Mouse (Mus musculus): ENCODE results near the gene Pgpep1.

Gene Pgpep1

DNA sequence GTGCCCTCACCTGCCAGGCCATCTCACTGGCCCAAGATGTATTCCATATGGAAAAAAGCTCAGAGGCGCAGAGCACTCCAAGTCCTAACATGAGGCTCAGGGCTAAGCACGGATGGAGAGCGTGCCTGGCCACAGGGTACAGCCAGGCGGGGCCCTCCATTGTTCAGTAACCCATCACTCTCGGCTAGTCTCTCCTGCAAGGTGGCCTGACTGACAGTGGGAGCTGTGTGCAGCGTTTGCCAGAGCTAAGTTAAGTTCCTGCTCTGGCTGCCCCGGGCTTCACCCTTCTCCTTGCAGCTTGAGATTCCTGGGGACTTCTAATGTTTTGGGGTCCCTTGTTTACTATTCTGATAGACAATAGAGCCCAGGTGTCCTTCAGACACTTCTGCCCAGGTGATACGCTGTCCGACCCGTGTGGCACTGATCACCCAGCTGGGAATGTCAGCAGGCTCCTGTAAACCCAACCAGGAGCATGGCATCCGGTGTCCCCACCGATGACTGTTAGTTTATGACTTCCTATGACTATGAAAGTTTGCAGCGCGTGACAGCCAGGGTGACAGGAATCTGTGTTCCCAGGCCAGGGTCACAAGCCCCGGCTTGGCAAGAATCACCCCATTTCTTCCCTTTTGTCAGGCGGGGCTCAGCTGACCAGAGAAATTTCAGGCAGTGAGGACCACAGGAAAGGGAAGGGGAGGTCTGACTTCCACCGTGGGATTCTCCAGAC is 14.5 kb downstream of the Pgpep1 start:
- 0 out of 2 replicates have a peak overlapping the region, but pooled peaks have one; percentile 26 for H3K4me3 ChIP-seq (replicated peaks; ENCODE audit: low read length)
- H3K36me3 ChIP-seq (ENCODE audit: insufficient read depth, low read length): peaks cover 21% of the 10 kb centered on the region
- TF ChIP-seq NANOG (IDR thresholded peaks at IDR 0.05; ENCODE audit: borderline replicate concordance, low read length) (no peak), POU5F1 (IDR thresholded peaks at IDR 0.05; ENCODE audit: borderline replicate concordance, low read length) (no peak), CTCF (conservative IDR thresholded peaks at IDR 0.05; ENCODE audit: low read length) (no peak)
- H3K4me1 ChIP-seq (replicated peaks; ENCODE audit: low read depth, low read length): peaks cover 75% of the 10 kb centered on the region
- H3K9me3 ChIP-seq (ENCODE audit: low read length): no peaks in the 10 kb centered on the region
- H3K27me3 ChIP-seq (ENCODE audit: insufficient read depth, low read length): no peaks in the 10 kb centered on the region

DNA sequence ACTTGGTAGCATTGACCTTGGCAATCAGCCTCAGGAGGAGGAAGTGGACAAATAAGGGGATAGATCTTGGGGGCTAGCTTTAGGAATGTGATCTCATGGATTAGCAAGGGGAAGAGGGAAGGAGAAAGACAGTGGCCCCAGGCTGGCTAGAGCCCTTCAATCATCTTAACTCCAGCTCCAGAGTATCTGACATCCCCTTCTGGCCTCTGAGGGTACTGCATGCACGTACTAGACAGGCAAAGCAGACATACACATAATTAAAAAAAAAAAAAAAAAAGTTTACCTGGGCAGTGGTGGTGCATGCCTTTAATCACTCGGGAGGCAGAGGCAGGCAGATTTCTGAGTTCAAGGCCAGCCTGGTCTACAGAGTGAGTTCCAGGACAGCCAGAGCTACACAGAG is 16.1 kb downstream of the Pgpep1 start:
- H3K4me3 ChIP-seq (replicated peaks; ENCODE audit: low read length): no peak overlapping the region
- peaks cover 5% of the 10 kb centered on the region; the same call in 1 of the 2 replicates for H3K36me3 ChIP-seq (ENCODE audit: insufficient read depth, low read length)
- no peaks in the 10 kb centered on the region for H3K27me3 ChIP-seq (ENCODE audit: insufficient read depth, low read length)
- peak; percentile 82 for TF ChIP-seq CTCF (conservative IDR thresholded peaks at IDR 0.05; ENCODE audit: low read length)
- no peak for TF ChIP-seq NANOG (IDR thresholded peaks at IDR 0.05; ENCODE audit: borderline replicate concordance, low read length)
- no peak for TF ChIP-seq POU5F1 (IDR thresholded peaks at IDR 0.05; ENCODE audit: borderline replicate concordance, low read length)
- no peaks in the 10 kb centered on the region for H3K9me3 ChIP-seq (ENCODE audit: low read length)
- H3K4me1 ChIP-seq (replicated peaks; ENCODE audit: low read depth, low read length): peaks cover 72% of the 10 kb centered on the region

DNA sequence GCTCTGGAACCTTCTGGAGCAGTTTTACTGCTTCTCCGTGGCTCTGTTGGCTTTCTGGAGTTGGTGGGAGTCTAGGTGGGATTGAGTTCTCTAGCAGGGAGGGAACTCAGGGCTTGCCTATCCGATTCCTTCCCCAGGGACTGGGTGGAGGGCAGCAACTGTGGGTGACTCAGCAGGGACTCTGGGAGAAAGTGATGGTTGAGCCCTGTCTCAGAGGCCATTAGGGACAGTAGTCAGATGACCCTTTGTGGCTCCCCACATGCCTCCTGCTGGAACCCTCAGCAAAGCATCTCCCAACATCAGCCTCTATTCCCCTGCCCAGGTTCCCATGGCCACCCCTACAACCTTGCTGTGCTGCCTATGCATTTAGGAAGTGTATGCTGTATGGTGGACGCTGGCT is 17.2 kb downstream of the Pgpep1 start:
- H3K27me3 ChIP-seq (ENCODE audit: insufficient read depth, low read length): no peaks in the 10 kb centered on the region
- H3K4me3 ChIP-seq (replicated peaks; ENCODE audit: low read length): no peak overlapping the region
- TF ChIP-seq CTCF (conservative IDR thresholded peaks at IDR 0.05; ENCODE audit: low read length) (no peak), POU5F1 (IDR thresholded peaks at IDR 0.05; ENCODE audit: borderline replicate concordance, low read length) (no peak), NANOG (IDR thresholded peaks at IDR 0.05; ENCODE audit: borderline replicate concordance, low read length) (no peak)
- H3K9me3 ChIP-seq (ENCODE audit: low read length): no peaks in the 10 kb centered on the region
- H3K36me3 ChIP-seq (ENCODE audit: insufficient read depth, low read length): no peaks in the 10 kb centered on the region
- peaks cover 72% of the 10 kb centered on the region for H3K4me1 ChIP-seq (replicated peaks; ENCODE audit: low read depth, low read length)

DNA sequence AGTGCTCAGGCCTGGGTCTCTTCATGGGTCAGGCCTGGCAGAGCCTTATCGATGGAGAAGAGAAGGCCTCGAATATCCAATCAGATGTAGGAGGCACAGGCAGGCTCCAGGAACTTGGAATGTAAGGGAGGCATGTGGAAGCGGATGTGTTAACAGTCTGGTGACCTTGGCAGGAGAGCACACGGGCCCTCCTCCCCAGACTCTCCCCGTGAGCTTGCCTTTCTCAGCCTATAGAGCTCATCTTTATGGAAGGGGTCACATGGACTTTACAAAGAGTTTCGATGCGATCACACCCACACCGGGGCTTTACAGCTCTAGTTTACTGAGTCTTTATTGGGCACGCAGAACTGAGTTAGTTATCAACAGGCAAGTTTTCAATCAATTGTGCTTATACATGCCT is 21.4 kb downstream of the Pgpep1 start:
- Histone ChIP-seq H3K36me3 (ENCODE audit: insufficient read depth, low read length) (no peaks in the 10 kb centered on the region), H3K9me3 (ENCODE audit: low read length) (no peaks in the 10 kb centered on the region), H3K4me3 (replicated peaks; ENCODE audit: low read length) (peak overlapping the region; percentile 10; the same call in 1 of the 2 replicates), H3K4me1 (replicated peaks; ENCODE audit: low read depth, low read length) (peaks cover 61% of the 10 kb centered on the region), H3K27me3 (ENCODE audit: insufficient read depth, low read length) (no peaks in the 10 kb centered on the region)
- no peak for TF ChIP-seq CTCF (conservative IDR thresholded peaks at IDR 0.05; ENCODE audit: low read length)
- no peak for TF ChIP-seq POU5F1 (IDR thresholded peaks at IDR 0.05; ENCODE audit: borderline replicate concordance, low read length)
- TF ChIP-seq NANOG (IDR thresholded peaks at IDR 0.05; ENCODE audit: borderline replicate concordance, low read length): no peak

- no peaks in the 10 kb centered on the region for H3K9me3 ChIP-seq (ENCODE audit: low read length)
- H3K4me1 ChIP-seq (replicated peaks; ENCODE audit: low read depth, low read length): peaks cover 71% of the 10 kb centered on the region
- no peak overlapping the region for H3K4me3 ChIP-seq (replicated peaks; ENCODE audit: low read length)
- no peak for TF ChIP-seq POU5F1 (IDR thresholded peaks at IDR 0.05; ENCODE audit: borderline replicate concordance, low read length)
- no peak for TF ChIP-seq CTCF (conservative IDR thresholded peaks at IDR 0.05; ENCODE audit: low read length)
- TF ChIP-seq NANOG (IDR thresholded peaks at IDR 0.05; ENCODE audit: borderline replicate concordance, low read length): no peak
- H3K27me3 ChIP-seq (ENCODE audit: insufficient read depth, low read length): no peaks in the 10 kb centered on the region
- no peaks in the 10 kb centered on the region for H3K36me3 ChIP-seq (ENCODE audit: insufficient read depth, low read length)
Observed at GRCm38 (mm10) chr8:70636838-70637237, 23.4 kb downstream of the Pgpep1 start.

DNA sequence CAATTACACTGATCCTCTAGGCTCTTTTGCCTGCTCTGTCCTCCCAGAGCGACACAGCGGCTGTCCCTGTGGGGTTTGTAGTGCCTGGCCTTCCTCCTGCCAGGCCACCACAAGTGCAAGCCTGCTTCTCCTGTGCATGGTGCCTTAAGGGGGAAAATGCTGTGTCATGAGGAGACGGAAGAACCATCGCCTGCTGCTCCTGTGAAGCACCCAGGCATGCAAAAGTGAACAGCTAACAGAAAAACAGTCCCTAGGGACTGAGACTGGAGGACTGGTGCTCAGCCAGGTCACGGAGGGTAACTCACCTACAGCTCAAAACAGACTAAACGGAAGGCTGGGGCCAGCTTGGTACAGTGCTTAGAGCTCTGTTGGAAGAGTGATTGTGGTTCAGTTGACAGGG is 24.7 kb downstream of the Pgpep1 start:
- H3K27me3 ChIP-seq (ENCODE audit: insufficient read depth, low read length): no peaks in the 10 kb centered on the region
- no peak for TF ChIP-seq NANOG (IDR thresholded peaks at IDR 0.05; ENCODE audit: borderline replicate concordance, low read length)
- no peaks in the 10 kb centered on the region for H3K9me3 ChIP-seq (ENCODE audit: low read length)
- H3K4me3 ChIP-seq (replicated peaks; ENCODE audit: low read length): no peak overlapping the region
- H3K4me1 ChIP-seq (replicated peaks; ENCODE audit: low read depth, low read length): peaks cover 83% of the 10 kb centered on the region
- H3K36me3 ChIP-seq (ENCODE audit: insufficient read depth, low read length): no peaks in the 10 kb centered on the region

GRCm38 (mm10) chr8:70634066-70634465 is 26.1 kb downstream of the Pgpep1 start:
- Histone ChIP-seq H3K36me3 (ENCODE audit: insufficient read depth, low read length) (no peaks in the 10 kb centered on the region), H3K9me3 (ENCODE audit: low read length) (no peaks in the 10 kb centered on the region), H3K27me3 (ENCODE audit: insufficient read depth, low read length) (no peaks in the 10 kb centered on the region), H3K4me3 (replicated peaks; ENCODE audit: low read length) (no peak overlapping the region), H3K4me1 (replicated peaks; ENCODE audit: low read depth, low read length) (peaks cover 82% of the 10 kb centered on the region)
- TF ChIP-seq CTCF (conservative IDR thresholded peaks at IDR 0.05; ENCODE audit: low read length): no peak
- TF ChIP-seq POU5F1 (IDR thresholded peaks at IDR 0.05; ENCODE audit: borderline replicate concordance, low read length): no peak
- no peak for TF ChIP-seq NANOG (IDR thresholded peaks at IDR 0.05; ENCODE audit: borderline replicate concordance, low read length)

GRCm38 (mm10) chr8:70632346-70632892 is 27.8 kb downstream of the Pgpep1 start, which contains the start of gene Gdf15:
TSS of gene Gdf15 (minus strand) at chr8:70632456.
- H3K9me3 ChIP-seq (ENCODE audit: low read length): no peaks in the 10 kb centered on the region
- H3K4me3 ChIP-seq (replicated peaks; ENCODE audit: low read length): peak within 1 kb of the TSS; percentile 76
- no peaks in the 10 kb centered on the region for H3K36me3 ChIP-seq (ENCODE audit: insufficient read depth, low read length)
- H3K27me3 ChIP-seq (ENCODE audit: insufficient read depth, low read length): peaks cover 5% of the 10 kb centered on the region; the same call in 1 of the 2 replicates
- peaks cover 68% of the 10 kb centered on the region for H3K4me1 ChIP-seq (replicated peaks; ENCODE audit: low read depth, low read length)
- TF ChIP-seq NANOG (IDR thresholded peaks at IDR 0.05; ENCODE audit: borderline replicate concordance, low read length) (no peak), CTCF (conservative IDR thresholded peaks at IDR 0.05; ENCODE audit: low read length) (no peak), POU5F1 (IDR thresholded peaks at IDR 0.05; ENCODE audit: borderline replicate concordance, low read length) (no peak)
